Mouse (Mus musculus) spleen, adult 2 months (tissue): Measurements from ENCODE around the gene Agbl5. TPM values are rescaled to one million over a fixed set of nuclear protein-coding genes. Genes with fewer than 3 reads are reported as not detected.

Source experiments
- DNase-seq, 2 experiments: peaks; one replicate each; pipeline versions ENCODE4 v3.0.0 to v3.0.0-alpha.2; 2012 to 2021; ENCODE audit warnings: low spot score in 2 of 2, low read depth in 1 of 2
- H3K27ac ChIP-seq: fragments of 200-500 bp; 2 replicates; pipeline ENCODE4 v1.5.1; 2012; ENCODE audit warnings: low read length, inconsistent platforms; ENCODE audit not compliant: insufficient read depth
- H3K27me3 ChIP-seq: fragments of 200-500 bp; 2 replicates; pipeline ENCODE4 v1.6.1; 2012; ENCODE audit warnings: mild to moderate bottlenecking, moderate library complexity, low read length, inconsistent platforms; ENCODE audit not compliant: control insufficient read depth, insufficient read depth
- H3K36me3 ChIP-seq: fragments of 200-500 bp; 2 replicates; pipeline ENCODE4 v1.6.1; 2012; ENCODE audit warnings: mild to moderate bottlenecking, low read length, inconsistent platforms; ENCODE audit not compliant: control insufficient read depth, insufficient read depth
- H3K4me1 ChIP-seq: fragments of 200-500 bp; 2 replicates; pipeline ENCODE4 v1.6.1; 2011; ENCODE audit warnings: inconsistent platforms; ENCODE audit not compliant: control insufficient read depth, insufficient read depth, insufficient read length
- H3K4me3 ChIP-seq: fragments of 200-500 bp; 2 replicates; pipeline ENCODE4 v1.5.1; 2011; ENCODE audit warnings: mild to moderate bottlenecking, inconsistent platforms; ENCODE audit not compliant: insufficient read depth, insufficient read length; ENCODE audit errors: extremely low read depth
- CTCF ChIP-seq: fragments of 200-500 bp; IDR thresholded peaks from 2 replicates; pipeline ENCODE4 v1.5.1; 2011; ENCODE audit warnings: mild to moderate bottlenecking, inconsistent platforms; ENCODE audit not compliant: insufficient read depth, insufficient read length, insufficient replicate concordance; ENCODE audit errors: extremely low read depth
- POLR2A ChIP-seq: fragments of 200-500 bp; IDR thresholded peaks from 2 replicates; pipeline ENCODE4 v1.6.1; 2011; ENCODE audit warnings: low read depth, low read length, inconsistent platforms
- WGBS: fragments of 180-500 bp; shearing (Covaris S2); methylation state at CpG from one replicate; pipeline ENCODE4 v1.1.7; 2018; 5-methylcytosine and 5-hydroxymethylcytosine counted together
- polyA plus RNA-seq: library from polyadenylated mRNA; depleted of rRNA; stranded (reverse); fragments of >200 nt; gene quantifications from 2 replicates; pipeline ENCODE4 v1.2.3, GENCODE M21; 2012

Gene Agbl5
- polyA plus RNA-seq, 1 experiment: 11.6 TPM

GRCm38 (mm10) chr5:30856124-30856523 lies 32.4 kb upstream of the Agbl5 start:
- 93% methylated on average over 2 of the region's 2 CpGs for WGBS

GRCm38 (mm10) chr5:30863852-30864251 lies 24.6 kb upstream of the Agbl5 start:
- DNase-seq: no peak
- no peak for TF ChIP-seq CTCF
- Histone ChIP-seq H3K4me1 (peaks cover 4% of the 10 kb centered on the region; the same call in 1 of the 2 replicates), H3K4me3 (no peak overlapping the region), H3K27ac (no peak overlapping the region), H3K27me3 (no peaks in the 10 kb centered on the region), H3K36me3 (no peaks in the 10 kb centered on the region)
- WGBS: 70% methylated on average over 4 of the region's 4 CpGs

More at GRCm38 (mm10) chr5:30856124-30856523, 32.4 kb upstream of the Agbl5 start:
- Histone ChIP-seq H3K36me3 (no peaks in the 10 kb centered on the region), H3K4me3 (no peak overlapping the region), H3K27ac (no peak overlapping the region), H3K27me3 (no peaks in the 10 kb centered on the region), H3K4me1 (no peaks in the 10 kb centered on the region)
- DNase-seq: no peak
- TF ChIP-seq POLR2A: no peak
- TF ChIP-seq CTCF: no peak

GRCm38 (mm10) chr5:30864322-30864721 lies 24.2 kb upstream of the Agbl5 start:
- peaks cover 7% of the 10 kb centered on the region; the same call in 1 of the 2 replicates for H3K4me1 ChIP-seq
- WGBS: 79% methylated on average over 15 of the region's 15 CpGs
- TF ChIP-seq CTCF (no peak), POLR2A (no peak)
- no peak overlapping the region for H3K27ac ChIP-seq
- no peak overlapping the region for H3K4me3 ChIP-seq
- no peaks in the 10 kb centered on the region for H3K36me3 ChIP-seq
- no peak for DNase-seq
- H3K27me3 ChIP-seq: no peaks in the 10 kb centered on the region

- TF ChIP-seq POLR2A: no peak
- TF ChIP-seq CTCF: no peak
- peaks cover 5% of the 10 kb centered on the region; the same call in 1 of the 2 replicates for H3K36me3 ChIP-seq
- peak in 1 of 2 experiments; percentile 22 for DNase-seq
These were observed 21.6 kb upstream of the Agbl5 start for GRCm38 (mm10) chr5:30866871-30867270.

GRCm38 (mm10) chr5:30867712-30868111 lies 20.8 kb upstream of the Agbl5 start, which contains the start of gene Tmem214:
Tmem214 (plus strand) TSS chr5:30868012.
- H3K27me3 ChIP-seq: no peaks in the 10 kb centered on the region
- TF ChIP-seq CTCF: no peak
- TF ChIP-seq POLR2A: no peak

More at GRCm38 (mm10) chr5:30866871-30867270, 21.6 kb upstream of the Agbl5 start:
- Histone ChIP-seq H3K4me3 (no peak overlapping the region), H3K4me1 (peaks cover 7% of the 10 kb centered on the region; the same call in 1 of the 2 replicates), H3K27me3 (no peaks in the 10 kb centered on the region), H3K27ac (peak overlapping the region; percentile 42)
- 24% methylated on average over 3 of the region's 3 CpGs for WGBS

GRCm38 (mm10) chr5:30868981-30869380 lies 19.5 kb upstream of the Agbl5 start:
- Histone ChIP-seq H3K27me3 (no peaks in the 10 kb centered on the region), H3K4me3 (peak overlapping the region; percentile 37; the same call in 1 of the 2 replicates), H3K4me1 (peaks cover 7% of the 10 kb centered on the region; the same call in 1 of the 2 replicates), H3K27ac (peak overlapping the region; percentile 2; the same call in 1 of the 2 replicates), H3K36me3 (peaks cover 22% of the 10 kb centered on the region)
- DNase-seq: no peak
- 29% methylated on average over 9 of the region's 9 CpGs for WGBS
- no peak for TF ChIP-seq POLR2A
- no peak for TF ChIP-seq CTCF

More at GRCm38 (mm10) chr5:30867712-30868111, 20.8 kb upstream of the Agbl5 start, which contains the start of gene Tmem214:
- Histone ChIP-seq H3K4me1 (peaks cover 7% of the 10 kb centered on the region; the same call in 1 of the 2 replicates), H3K4me3 (no peak within 1 kb of the TSS), H3K36me3 (peaks cover 13% of the 10 kb centered on the region), H3K27ac (peak within 1 kb of the TSS; percentile 42)
- no peak for DNase-seq
- WGBS: 92% methylated on average over 3 of the region's 3 CpGs
